Mouse (Mus musculus) G1E (cell line): ENCODE data around the gene Hspbap1.

Experiments
- CTCF ChIP-seq: IDR thresholded peaks from 2 replicates; pipeline ENCODE4 v1.5.1; 2012; ENCODE audit warnings: low read depth, low read length, inconsistent platforms, mixed read lengths
- GATA1 ChIP-seq: IDR thresholded peaks from 2 replicates; pipeline ENCODE4 v1.6.1; 2012; ENCODE audit warnings: borderline replicate concordance, low read length, inconsistent platforms, mixed read lengths

- no peak for TF ChIP-seq GATA1
- no peak for TF ChIP-seq CTCF
Observed at GRCm38 (mm10) chr16:35759401-35759800, 10.8 kb upstream of the Hspbap1 start.
